Mouse (Mus musculus) kidney, embryonic 14.5 days (tissue): ENCODE data around the gene Zbtb48. TPM values are rescaled to one million over a fixed set of nuclear protein-coding genes. Genes with fewer than 3 reads are reported as not detected.
A peak's percentile ranks its signal among the peaks of the same experiment; 100 is the strongest.

ENCODE experiments used
- ATAC-seq: fragments of 200-750 bp; cut with Nextera tagmentation; 2 replicates; pipeline ENCODE4 v1.8.0; 2017; ENCODE audit warnings: moderate number of reproducible peaks, mild to moderate bottlenecking, moderate TSS enrichment, moderate library complexity; ENCODE audit not compliant: low FRiP score, low TSS enrichment
- H3K27ac ChIP-seq: fragments of 300-500 bp; sonication (generic); 2 replicates; pipeline ENCODE4 v1.5.1; 2014; ENCODE audit warnings: low read depth, mild to moderate bottlenecking, low read length, moderate library complexity, mixed read lengths
- H3K27me3 ChIP-seq: fragments of 300-500 bp; sonication (generic); 2 replicates; pipeline ENCODE4 v1.6.1; 2014; ENCODE audit warnings: mild to moderate bottlenecking, low read length; ENCODE audit not compliant: control insufficient read depth, insufficient read depth
- H3K36me3 ChIP-seq: fragments of 300-500 bp; sonication (generic); 2 replicates; pipeline ENCODE4 v1.6.1; 2014; ENCODE audit warnings: low read length, mixed read lengths; ENCODE audit not compliant: control insufficient read depth, insufficient read depth
- H3K4me1 ChIP-seq: fragments of 300-500 bp; sonication (generic); 2 replicates; pipeline ENCODE4 v1.6.1; 2014; ENCODE audit warnings: low read length, mixed read lengths; ENCODE audit not compliant: control insufficient read depth, insufficient read depth
- H3K4me2 ChIP-seq: fragments of 300-500 bp; sonication (generic); replicated peaks from 2 replicates; pipeline ENCODE4 v1.6.1; 2014; ENCODE audit warnings: low read depth, mild to moderate bottlenecking, low read length
- H3K4me3 ChIP-seq: fragments of 300-500 bp; sonication (generic); 2 replicates; pipeline ENCODE4 v1.5.1; 2014; ENCODE audit warnings: mild to moderate bottlenecking, low read length
- H3K9ac ChIP-seq: fragments of 300-500 bp; sonication (generic); 2 replicates; pipeline ENCODE4 v1.6.1; 2014; ENCODE audit warnings: low read depth, mild to moderate bottlenecking, low read length, moderate library complexity
- H3K9me3 ChIP-seq: fragments of 300-500 bp; sonication (generic); 2 replicates; pipeline ENCODE4 v1.6.1; 2016; ENCODE audit warnings: low read length; ENCODE audit not compliant: control insufficient read depth
- WGBS: fragments of 180-500 bp; shearing (Covaris S2); extraction: QIAGEN DNeasy Blood & Tissue Kit; methylation state at CpG from one replicate; pipeline ENCODE4 v1.1.7; 2014; 5-methylcytosine and 5-hydroxymethylcytosine counted together
- polyA plus RNA-seq: library from polyadenylated mRNA; unstranded; fragments of >200 nt; fragmentation: Nextera tagmentation; extraction: Ambion mirVana; gene quantifications from 2 replicates; pipeline ENCODE4 v1.2.1, GENCODE M21; 2014

The Zbtb48 gene
- polyA plus RNA-seq, 1 experiment from 2014 or later: 19.0 TPM

DNA sequence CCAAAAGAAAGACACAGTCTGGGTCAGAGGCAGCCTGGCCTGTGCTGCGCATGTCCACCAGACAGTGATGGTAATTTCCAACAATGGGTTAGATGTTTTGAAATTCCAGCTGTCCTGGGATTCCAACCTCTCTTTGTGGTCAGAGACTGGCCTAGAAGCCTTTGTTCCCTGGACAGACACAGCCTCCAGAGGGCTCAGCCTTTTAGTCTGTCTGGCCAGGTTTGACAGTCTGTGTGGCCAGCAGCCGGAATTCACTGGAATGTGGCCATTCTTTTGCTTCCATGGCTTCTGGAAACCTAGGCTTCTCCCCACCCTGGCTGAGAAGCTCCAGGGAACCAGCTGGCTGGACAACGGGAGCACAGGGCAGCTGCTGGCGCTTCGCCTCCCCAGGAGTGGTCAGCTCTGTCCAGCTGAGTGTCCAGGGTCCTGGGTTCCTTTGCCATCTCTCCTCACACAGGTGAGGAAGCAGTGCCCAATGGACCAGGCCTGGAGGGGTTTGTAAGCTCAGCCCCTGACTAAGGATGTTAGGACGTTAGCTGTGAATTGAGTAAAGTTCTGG lies 40.8 kb upstream of the Zbtb48 start:
- 84% methylated on average over 6 of the region's 6 CpGs for WGBS
- Histone ChIP-seq H3K9ac (no peak overlapping the region), H3K4me2 (no peak overlapping the region), H3K27me3 (no peaks in the 10 kb centered on the region), H3K4me3 (no peak overlapping the region), H3K4me1 (no peaks in the 10 kb centered on the region), H3K27ac (no peak overlapping the region), H3K9me3 (no peaks in the 10 kb centered on the region), H3K36me3 (no peaks in the 10 kb centered on the region)
- ATAC-seq: no peak

DNA sequence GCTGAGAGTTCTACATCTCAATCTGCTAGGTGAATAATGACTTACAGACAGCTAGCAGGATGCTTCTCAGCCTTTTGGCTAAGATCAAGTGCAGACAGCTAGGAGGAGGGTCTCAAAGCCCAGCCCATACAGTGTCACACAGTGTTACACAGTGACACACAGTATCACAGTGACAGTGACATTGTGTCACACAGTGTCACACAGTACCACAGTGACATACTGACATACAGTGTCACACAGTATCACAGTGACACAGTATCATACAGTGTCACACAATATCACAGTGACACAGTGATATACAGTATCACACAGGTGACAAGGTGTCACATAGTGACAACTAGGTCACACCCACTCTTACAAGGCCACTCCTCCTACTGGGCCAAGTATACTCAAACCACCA lies 39.8 kb upstream of the Zbtb48 start:
- no peak overlapping the region for H3K27ac ChIP-seq
- H3K27me3 ChIP-seq: no peaks in the 10 kb centered on the region
- H3K4me3 ChIP-seq: no peak overlapping the region
- no peak overlapping the region for H3K9ac ChIP-seq
- H3K4me1 ChIP-seq: no peaks in the 10 kb centered on the region
- ATAC-seq: no peak
- H3K36me3 ChIP-seq: no peaks in the 10 kb centered on the region
- no peak overlapping the region for H3K4me2 ChIP-seq
- H3K9me3 ChIP-seq: no peaks in the 10 kb centered on the region

DNA sequence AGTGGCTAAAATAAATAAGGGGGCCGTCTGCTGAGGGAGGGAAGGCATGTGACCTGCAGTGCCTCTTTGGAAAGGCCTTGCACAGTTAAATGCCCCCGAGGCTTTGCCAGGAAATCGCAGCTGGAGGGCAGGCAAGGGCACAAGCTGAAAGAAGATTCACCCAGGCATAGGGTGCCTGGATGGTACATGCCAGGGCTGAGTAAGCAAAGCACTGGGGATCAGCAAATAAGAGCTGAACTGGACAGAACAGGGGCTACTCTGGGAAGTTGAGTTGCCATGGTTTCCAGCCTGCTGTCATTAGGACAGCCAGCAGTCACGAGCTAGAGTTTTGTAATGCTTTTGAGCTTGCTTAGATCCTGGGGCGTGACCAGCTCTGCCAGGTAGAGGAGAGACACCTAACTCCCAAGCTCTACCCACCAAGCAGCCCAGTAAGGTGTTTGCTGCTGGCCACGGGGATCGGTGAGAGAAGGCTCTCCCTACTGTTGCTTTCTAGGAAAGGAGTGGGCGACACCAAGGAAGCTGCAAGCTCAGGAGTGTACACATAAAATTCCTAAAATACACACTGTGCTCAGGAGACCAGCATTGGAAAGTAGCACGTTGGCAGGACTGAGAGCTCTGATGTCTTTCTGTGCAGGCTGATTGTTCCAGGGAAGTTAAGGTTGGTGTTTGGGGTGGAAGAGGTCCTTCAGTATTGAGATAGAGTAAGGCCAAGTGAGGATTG lies 35.1 kb upstream of the Zbtb48 start:
- H3K4me3 ChIP-seq: no peak overlapping the region
- H3K4me1 ChIP-seq: no peaks in the 10 kb centered on the region
- ATAC-seq: no peak
- H3K9ac ChIP-seq: no peak overlapping the region
- peaks cover 35% of the 10 kb centered on the region for H3K36me3 ChIP-seq
- no peak overlapping the region for H3K27ac ChIP-seq
- no peaks in the 10 kb centered on the region for H3K27me3 ChIP-seq
- WGBS: 67% methylated on average over 9 of the region's 9 CpGs
- H3K9me3 ChIP-seq: no peaks in the 10 kb centered on the region
- no peak overlapping the region for H3K4me2 ChIP-seq

- H3K9me3 ChIP-seq: no peaks in the 10 kb centered on the region
- H3K9ac ChIP-seq: no peak overlapping the region
- ATAC-seq: no peak
- no peak overlapping the region for H3K27ac ChIP-seq
- peaks cover 14% of the 10 kb centered on the region for H3K4me1 ChIP-seq
- no peak overlapping the region for H3K4me2 ChIP-seq
- H3K4me3 ChIP-seq: no peak overlapping the region
- H3K27me3 ChIP-seq: no peaks in the 10 kb centered on the region
- H3K36me3 ChIP-seq: peaks cover 80% of the 10 kb centered on the region
- WGBS: 61% methylated on average over 6 of the region's 6 CpGs
Observed at GRCm38 (mm10) chr4:152044609-152045008, 17.1 kb upstream of the Zbtb48 start.

DNA sequence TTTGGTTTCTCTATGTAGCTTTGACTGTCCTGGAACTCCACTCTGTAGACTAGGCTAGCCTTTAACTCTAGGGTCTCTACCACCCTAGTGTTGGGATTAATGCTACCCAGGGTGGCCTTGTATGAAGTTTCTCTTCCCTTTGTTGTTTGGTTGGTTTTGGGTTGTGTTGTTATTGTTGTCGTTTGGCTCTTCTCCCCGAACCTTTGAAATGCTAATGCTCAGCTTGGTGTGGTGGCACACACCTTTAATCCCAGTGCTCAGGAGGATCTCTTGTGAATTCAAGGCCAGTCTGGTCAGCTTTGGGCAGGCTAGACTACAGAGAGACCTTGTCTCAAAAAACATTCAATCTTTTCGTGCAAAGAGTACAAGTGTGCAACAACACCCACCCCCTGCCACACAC lies 15.7 kb upstream of the Zbtb48 start:
- Histone ChIP-seq H3K27ac (no peak overlapping the region), H3K4me1 (peaks cover 14% of the 10 kb centered on the region), H3K9me3 (no peaks in the 10 kb centered on the region), H3K27me3 (no peaks in the 10 kb centered on the region), H3K4me3 (no peak overlapping the region), H3K36me3 (peaks cover 69% of the 10 kb centered on the region), H3K4me2 (no peak overlapping the region), H3K9ac (no peak overlapping the region)
- ATAC-seq: no peak
- WGBS: 82% methylated on average over 3 of the region's 3 CpGs

- H3K4me1 ChIP-seq: peaks cover 14% of the 10 kb centered on the region
- 0 out of 2 replicates have a peak overlapping the region, but pooled peaks have one; percentile 7 for H3K27ac ChIP-seq
- no peak for ATAC-seq
- no peaks in the 10 kb centered on the region for H3K9me3 ChIP-seq
- no peak overlapping the region for H3K4me3 ChIP-seq
- peaks cover 58% of the 10 kb centered on the region for H3K36me3 ChIP-seq
- H3K27me3 ChIP-seq: no peaks in the 10 kb centered on the region
- H3K9ac ChIP-seq: no peak overlapping the region
- WGBS: 70% methylated on average over 22 of the region's 22 CpGs
- H3K4me2 ChIP-seq: no peak overlapping the region; the same call in 1 of the 2 replicates
Observed at GRCm38 (mm10) chr4:152041924-152042641, 14.6 kb upstream of the Zbtb48 start.

DNA sequence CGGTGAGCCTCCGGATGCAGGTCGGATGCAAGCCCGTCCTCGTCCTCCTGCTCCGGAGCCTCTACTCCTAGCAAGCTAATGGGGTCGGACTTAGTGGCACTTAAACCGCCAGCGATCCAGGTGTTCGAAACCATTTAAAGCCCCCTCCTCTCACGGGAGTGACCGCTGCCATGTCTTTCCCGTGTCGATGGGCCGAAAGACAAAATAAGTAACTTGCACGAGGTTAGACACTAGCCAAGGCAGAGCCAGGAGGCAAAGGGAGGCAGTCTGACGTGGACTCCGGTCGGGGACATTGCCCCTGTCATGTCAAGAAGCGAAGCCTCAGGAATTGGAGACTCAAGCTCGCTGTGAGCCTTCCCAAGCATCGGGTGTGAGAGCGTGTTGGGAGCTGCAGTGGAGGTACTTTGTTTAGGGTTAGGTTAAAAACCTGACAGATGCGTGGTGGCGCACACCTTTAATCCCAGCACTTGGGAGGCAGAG lies 12.4 kb upstream of the Zbtb48 start:
- H3K9me3 ChIP-seq: no peaks in the 10 kb centered on the region
- 4% methylated on average over 25 of the region's 25 CpGs for WGBS
- H3K36me3 ChIP-seq: peaks cover 39% of the 10 kb centered on the region
- H3K4me1 ChIP-seq: peaks cover 14% of the 10 kb centered on the region
- no peaks in the 10 kb centered on the region for H3K27me3 ChIP-seq
- H3K4me3 ChIP-seq: peak overlapping the region; percentile 100
- no peak for ATAC-seq
- H3K27ac ChIP-seq: no peak overlapping the region
- peak overlapping the region; percentile 92 for H3K4me2 ChIP-seq
- H3K9ac ChIP-seq: peak overlapping the region; percentile 93

DNA sequence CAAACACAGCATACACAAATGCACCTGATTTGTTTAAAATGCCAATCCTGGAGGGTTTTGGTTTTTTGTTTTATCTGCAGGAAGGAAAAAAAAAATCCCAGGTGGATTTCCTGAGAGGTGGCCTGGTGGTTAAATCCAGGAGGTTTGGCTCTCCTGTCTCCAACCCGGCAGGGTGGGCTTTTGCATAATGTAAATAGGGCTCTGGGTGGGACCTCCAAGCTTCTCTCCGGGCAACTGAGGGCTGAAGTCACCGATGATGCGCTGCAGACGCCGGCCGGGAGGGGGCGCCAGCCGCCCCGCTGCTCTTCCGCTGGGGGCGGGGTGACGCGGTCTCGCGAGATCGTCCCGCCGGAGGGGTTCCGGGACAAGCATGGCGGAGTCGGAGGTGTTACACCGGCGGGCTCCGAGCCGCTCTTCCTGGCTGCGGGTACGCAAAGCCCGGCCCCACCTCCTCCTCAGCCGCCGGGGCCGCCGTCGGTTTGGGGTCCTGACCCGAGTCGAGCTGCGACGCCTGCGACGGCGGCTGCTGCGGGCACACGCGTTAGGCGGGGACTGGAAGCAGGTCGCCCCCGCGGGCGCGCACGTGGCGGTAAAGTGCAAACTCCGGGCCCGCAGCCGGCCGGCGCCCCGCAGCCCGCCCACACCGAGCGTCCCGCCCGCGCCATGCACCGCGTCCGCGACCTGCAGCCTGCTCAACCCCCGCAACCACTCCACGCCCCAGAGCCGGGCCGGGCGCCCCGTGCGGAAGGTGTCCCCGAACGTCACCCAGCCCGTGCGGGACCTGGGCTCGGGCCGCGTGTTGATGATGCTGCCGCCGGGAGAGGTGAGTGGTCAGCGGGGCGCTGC lies 11.7 kb upstream of the Zbtb48 start, which contains the start of gene Nol9:
Nol9 (plus strand) TSS at position 337 of the 846 bp plus-strand sequence.
- Histone ChIP-seq H3K9ac (peak within 1 kb of the TSS; percentile 93), H3K4me3 (peak within 1 kb of the TSS; percentile 100), H3K4me2 (peak within 1 kb of the TSS; percentile 92), H3K4me1 (peaks cover 14% of the 10 kb centered on the region), H3K27me3 (no peaks in the 10 kb centered on the region), H3K27ac (no peak within 1 kb of the TSS), H3K36me3 (peaks cover 32% of the 10 kb centered on the region), H3K9me3 (no peaks in the 10 kb centered on the region)
- peak; percentile 90 for ATAC-seq
- WGBS: under 1% methylated on average over 76 of the region's 86 CpGs
